In genomic region chr3:62835695-62836476, GRCm38 (mm10) we compare ENCODE assay signal across 29 mouse cellular contexts.
DNase-seq lines count a peak whose midpoint lies in the region; ATAC-seq and TF ChIP-seq lines count a peak whose summit lies in the region.
"Had no signal": no experiment of that assay in that cellular context is flagged by ENCODE, and none has a peak within 500 bp of the region (broad histone marks: within the 10 kb centered on the region; RNA-seq: fewer than 3 reads in every experiment).

No protein-coding gene starts in this region.

- H3K27me3 ChIP-seq in hindbrain, postnatal 0 days (ENCODE audit: insufficient read depth, low read length), result no peaks in the 10 kb centered on the region
- no peaks in the 10 kb centered on the region for H3K27me3 ChIP-seq in hindbrain, embryonic 13.5 days
- H3K27me3 ChIP-seq in midbrain, embryonic 14.5 days (ENCODE audit: control insufficient read depth, insufficient read depth, low read length), result no peaks in the 10 kb centered on the region
- H3K27me3 ChIP-seq: embryonic facial prominence, embryonic 12.5 days; forebrain, embryonic 15.5 days; heart, embryonic 13.5 days; liver, embryonic 15.5 days; lung, embryonic 15.5 days; megakaryocyte, embryonic 14.5 days; neural tube, embryonic 13.5 days had no signal

- no peak overlapping the region for H3K4me3 ChIP-seq in hindbrain, postnatal 0 days (ENCODE audit: low read length)
- no peak overlapping the region for H3K4me3 ChIP-seq in hindbrain, embryonic 13.5 days
- no peak overlapping the region for H3K4me3 ChIP-seq in midbrain, embryonic 14.5 days (replicated peaks; ENCODE audit: low read depth, low read length)
- H3K4me3 ChIP-seq: embryonic facial prominence, embryonic 12.5 days; forebrain, embryonic 15.5 days; heart, embryonic 13.5 days; limb, embryonic 10.5 days; liver, embryonic 15.5 days; lung, embryonic 15.5 days; megakaryocyte, embryonic 14.5 days; neural tube, embryonic 13.5 days had no signal

- H3K4me2 ChIP-seq in hindbrain, postnatal 0 days (ENCODE audit: low read depth, low read length), result no peak overlapping the region
- no peak overlapping the region for H3K4me2 ChIP-seq in hindbrain, embryonic 13.5 days
- H3K4me2 ChIP-seq in midbrain, embryonic 14.5 days (ENCODE audit: low read length), result no peak overlapping the region
- H3K4me2 ChIP-seq: embryonic facial prominence, embryonic 12.5 days; forebrain, embryonic 15.5 days; heart, embryonic 13.5 days; liver, embryonic 15.5 days; lung, embryonic 15.5 days; neural tube, embryonic 13.5 days had no signal

- H3K36me3 ChIP-seq in hindbrain, postnatal 0 days (ENCODE audit: insufficient read depth, low read length), result no peaks in the 10 kb centered on the region
- H3K36me3 ChIP-seq in hindbrain, embryonic 13.5 days, result no peaks in the 10 kb centered on the region
- no peaks in the 10 kb centered on the region for H3K36me3 ChIP-seq in midbrain, embryonic 14.5 days (ENCODE audit: control insufficient read depth, insufficient read depth, low read length)
- H3K36me3 ChIP-seq: embryonic facial prominence, embryonic 12.5 days; forebrain, embryonic 15.5 days; heart, embryonic 13.5 days; limb, embryonic 10.5 days; liver, embryonic 15.5 days; lung, embryonic 15.5 days; neural tube, embryonic 13.5 days had no signal

- TF ChIP-seq CTCF in hindbrain, postnatal 0 days (IDR thresholded peaks at IDR 0.05; ENCODE audit: low read depth), result no peak

- no peak for ATAC-seq in hindbrain, postnatal 0 days
- no peak for ATAC-seq in hindbrain, embryonic 13.5 days (ENCODE audit: low FRiP score)
- ATAC-seq in midbrain, embryonic 14.5 days (ENCODE audit: low FRiP score, low TSS enrichment), result peak; percentile 50; the same call in 1 of the 2 replicates
- ATAC-seq: forebrain, embryonic 15.5 days; hindbrain, embryonic 16.5 days; intestine, embryonic 16.5 days had no signal

- no peak overlapping the region for H3K27ac ChIP-seq in hindbrain, postnatal 0 days
- H3K27ac ChIP-seq in hindbrain, embryonic 13.5 days, result no peak overlapping the region
- H3K27ac ChIP-seq in midbrain, embryonic 14.5 days (replicated peaks; ENCODE audit: low read depth, low read length), result peak overlapping the region; percentile 63
- H3K27ac ChIP-seq: embryonic facial prominence, embryonic 12.5 days; forebrain, embryonic 15.5 days; heart, embryonic 13.5 days; limb, embryonic 10.5 days; liver, embryonic 15.5 days; lung, embryonic 15.5 days; neural tube, embryonic 13.5 days had no signal

- no peaks in the 10 kb centered on the region for H3K9me3 ChIP-seq in hindbrain, postnatal 0 days (ENCODE audit: low read length)
- H3K9me3 ChIP-seq in hindbrain, embryonic 13.5 days, result no peaks in the 10 kb centered on the region
- no peaks in the 10 kb centered on the region for H3K9me3 ChIP-seq in midbrain, embryonic 14.5 days (ENCODE audit: control insufficient read depth, low read length)
- H3K9me3 ChIP-seq: embryonic facial prominence, embryonic 12.5 days; forebrain, embryonic 15.5 days; heart, embryonic 13.5 days; limb, embryonic 10.5 days; liver, embryonic 15.5 days; lung, embryonic 15.5 days; neural tube, embryonic 13.5 days had no signal

- WGBS in hindbrain, postnatal 0 days, result 65% methylated on average over 10 of the region's 10 CpGs
- 68% methylated on average over 10 of the region's 10 CpGs for WGBS in hindbrain, embryonic 13.5 days
- 57% methylated on average over 10 of the region's 10 CpGs for WGBS in midbrain, embryonic 14.5 days

- DNase-seq in embryo, embryonic 10.5 days (ENCODE audit: low spot score), result peak; percentile 2
- DNase-seq in embryo, embryonic 10 days (ENCODE audit: low spot score), result no peak
- DNase-seq in hindbrain, postnatal 0 days (ENCODE audit: low spot score), result peak; percentile 7
- DNase-seq in midbrain, embryonic 14.5 days, result peak; percentile 72
- DNase-seq in heart, adult 18-20 months, result no peak
- DNase-seq in cerebellum, adult 9-11 months, result no peak
- DNase-seq: cerebellum, adult 18-20 months; cerebellum, postnatal 36 days; gastrocnemius, postnatal 14 days; heart, adult 11 months; heart, postnatal 14 days; kidney, adult 9 months; kidney, postnatal 14 days; liver; lung, postnatal 36 days; right cerebral cortex, adult 18-20 months; thymus, adult 18-20 months; thymus, postnatal 36 days had no signal

- no peaks in the 10 kb centered on the region for H3K4me1 ChIP-seq in hindbrain, postnatal 0 days (ENCODE audit: insufficient read depth, low read length)
- H3K4me1 ChIP-seq in hindbrain, embryonic 13.5 days (replicated peaks), result no peaks in the 10 kb centered on the region
- no peaks in the 10 kb centered on the region for H3K4me1 ChIP-seq in midbrain, embryonic 14.5 days (ENCODE audit: control insufficient read depth, insufficient read depth, low read length)
- H3K4me1 ChIP-seq: embryonic facial prominence, embryonic 12.5 days; forebrain, embryonic 15.5 days; heart, embryonic 13.5 days; limb, embryonic 10.5 days; liver, embryonic 15.5 days; lung, embryonic 15.5 days; megakaryocyte, embryonic 14.5 days; neural tube, embryonic 13.5 days had no signal

- H3K9ac ChIP-seq in hindbrain, postnatal 0 days (replicated peaks; ENCODE audit: low read length), result no peak overlapping the region
- no peak overlapping the region for H3K9ac ChIP-seq in hindbrain, embryonic 13.5 days
- no peak overlapping the region for H3K9ac ChIP-seq in midbrain, embryonic 14.5 days (replicated peaks; ENCODE audit: low read length)
- H3K9ac ChIP-seq: embryonic facial prominence, embryonic 12.5 days; forebrain, embryonic 15.5 days; heart, embryonic 13.5 days; liver, embryonic 15.5 days; lung, embryonic 15.5 days; neural tube, embryonic 13.5 days had no signal

Comparison
In these comparisons a context has a peak if more than half of its experiments do, and no peak if none do; other contexts are left out.
1. DNase-seq: peak in embryo, embryonic 10.5 days (single experiment), hindbrain, postnatal 0 days (single experiment) and midbrain, embryonic 14.5 days (single experiment); none in embryo, embryonic 10 days (single experiment), heart, adult 18-20 months (0 of 2) and cerebellum, adult 9-11 months (single experiment).